Mouse (Mus musculus) inflammation-experienced regulatory T-cells, adult 16 weeks (primary cell): ENCODE data around the gene Parpbp. TPM values are rescaled to one million over a fixed set of nuclear protein-coding genes. Genes with fewer than 3 reads are reported as not detected.

Source experiments
- polyA plus RNA-seq: library from polyadenylated mRNA; unstranded; fragments of 100-300 nt; shearing (Covaris generic); gene quantifications from one replicate; pipeline ENCODE4 v1.2.1, GENCODE M21; 2017

Gene Parpbp
- polyA plus RNA-seq: 1.5 TPM

GRCm38 (mm10) chr10:88146707-88147477 is at the start of gene Parpbp, which contains the start of gene Nup37:
Gene Parpbp, minus strand, starts transcription at chr10:88146941.
Gene Nup37, plus strand, starts transcription at chr10:88146992.

GRCm38 (mm10) chr10:88090772-88091171 is 56.0 kb downstream of the Parpbp start, which contains the start of gene Pmch:
Gene Pmch, plus strand, starts transcription at chr10:88091072.

Other genes with a start within 250 kb of the Parpbp start
- not detected for gene Pmch, start 55.9 kb downstream of the Parpbp start, polyA plus RNA-seq
- gene Nup37, start 51 bp upstream of the Parpbp start, polyA plus RNA-seq: 36.5 TPM
- 98.9 TPM for gene Washc3, start 54.2 kb upstream of the Parpbp start, polyA plus RNA-seq
- gene Dram1, start 232.1 kb upstream of the Parpbp start, polyA plus RNA-seq: 1.2 TPM
- 7.5 TPM for gene Gnptab, start 232.2 kb upstream of the Parpbp start, polyA plus RNA-seq